Mouse (Mus musculus) forebrain, embryonic 15.5 days (tissue): ENCODE measurements around the gene Kat6b. TPM values are rescaled to one million over a fixed set of nuclear protein-coding genes. Genes with fewer than 3 reads are reported as not detected.

ENCODE experiments used
- ATAC-seq: fragments of 200-750 bp; cut with Nextera tagmentation; replicated peaks from 2 replicates; pipeline ENCODE4 v1.8.0; 2017; ENCODE audit warnings: mild to moderate bottlenecking, moderate TSS enrichment, moderate library complexity
- H3K27ac ChIP-seq: fragments of 300-500 bp; sonication (generic); replicated peaks from 2 replicates; pipeline ENCODE4 v1.5.1; 2015; ENCODE audit warnings: mild to moderate bottlenecking, inconsistent platforms
- H3K27me3 ChIP-seq: fragments of 300-500 bp; sonication (generic); 2 replicates; pipeline ENCODE4 v1.6.1; 2015; ENCODE audit warnings: inconsistent platforms
- H3K36me3 ChIP-seq: fragments of 300-500 bp; sonication (generic); 2 replicates; pipeline ENCODE4 v1.6.1; 2015; ENCODE audit warnings: mild to moderate bottlenecking, inconsistent platforms
- H3K4me1 ChIP-seq: fragments of 300-500 bp; sonication (generic); 2 replicates; pipeline ENCODE4 v1.6.1; 2015; ENCODE audit warnings: inconsistent platforms
- H3K4me2 ChIP-seq: fragments of 300-500 bp; sonication (generic); replicated peaks from 2 replicates; pipeline ENCODE4 v1.6.1; 2015; ENCODE audit warnings: mild to moderate bottlenecking, inconsistent platforms
- H3K4me3 ChIP-seq: fragments of 300-500 bp; sonication (generic); 2 replicates; pipeline ENCODE4 v1.5.1; 2015; ENCODE audit warnings: mild to moderate bottlenecking, inconsistent platforms
- H3K9ac ChIP-seq: fragments of 300-500 bp; sonication (generic); replicated peaks from 2 replicates; pipeline ENCODE4 v1.6.1; 2015; ENCODE audit warnings: mild to moderate bottlenecking, inconsistent platforms
- H3K9me3 ChIP-seq: fragments of 300-500 bp; sonication (generic); 2 replicates; pipeline ENCODE4 v1.6.1; 2016; ENCODE audit warnings: inconsistent platforms
- WGBS: fragments of 180-500 bp; shearing (Covaris S2); methylation state at CpG from one replicate; pipeline ENCODE4 v1.1.7; 2015; ENCODE audit warnings: mixed read lengths; 5-methylcytosine and 5-hydroxymethylcytosine counted together
- polyA plus RNA-seq: library from polyadenylated mRNA; unstranded; fragments of >200 nt; fragmentation: Nextera tagmentation; extraction: Ambion mirVana; gene quantifications from 2 replicates; pipeline ENCODE4 v1.2.1, GENCODE M21; 2015

Gene Kat6b
- polyA plus RNA-seq, 1 experiment from 2014 or later: 29.5 TPM

GRCm38 (mm10) chr14:21615853-21616252 lies 134.6 kb downstream of the Kat6b start:
- Histone ChIP-seq H3K9ac (no peak overlapping the region), H3K36me3 (peaks cover 12% of the 10 kb centered on the region; the same call in 1 of the 2 replicates), H3K4me2 (no peak overlapping the region), H3K9me3 (no peaks in the 10 kb centered on the region), H3K27ac (no peak overlapping the region), H3K27me3 (no peaks in the 10 kb centered on the region), H3K4me1 (peaks cover 21% of the 10 kb centered on the region), H3K4me3 (no peak overlapping the region)
- WGBS: 90% methylated on average over 2 of the region's 2 CpGs
- ATAC-seq: no peak

- peaks cover 12% of the 10 kb centered on the region; the same call in 1 of the 2 replicates for H3K36me3 ChIP-seq
- WGBS: 51% methylated on average over 4 of the region's 4 CpGs
- no peaks in the 10 kb centered on the region for H3K27me3 ChIP-seq
- no peak overlapping the region for H3K27ac ChIP-seq
- no peak overlapping the region for H3K4me3 ChIP-seq
- peaks cover 21% of the 10 kb centered on the region for H3K4me1 ChIP-seq
- no peaks in the 10 kb centered on the region for H3K9me3 ChIP-seq
- ATAC-seq: no peak
- no peak overlapping the region for H3K9ac ChIP-seq
- H3K4me2 ChIP-seq: no peak overlapping the region
Observed at GRCm38 (mm10) chr14:21617221-21617980, 136.2 kb downstream of the Kat6b start.

GRCm38 (mm10) chr14:21619951-21620350 lies 138.7 kb downstream of the Kat6b start:
- Histone ChIP-seq H3K9ac (no peak overlapping the region), H3K27ac (no peak overlapping the region), H3K4me2 (no peak overlapping the region), H3K4me3 (no peak overlapping the region), H3K36me3 (peaks cover 16% of the 10 kb centered on the region), H3K4me1 (0 out of 2 replicates have a peak, but pooled peaks cover 4% of the 10 kb centered on the region), H3K9me3 (no peaks in the 10 kb centered on the region), H3K27me3 (no peaks in the 10 kb centered on the region)
- ATAC-seq: no peak
- WGBS: 78% methylated on average over 7 of the region's 7 CpGs

- 94% methylated on average over 9 of the region's 9 CpGs for WGBS
- no peak for ATAC-seq
- no peaks in the 10 kb centered on the region for H3K4me1 ChIP-seq
- H3K9me3 ChIP-seq: no peaks in the 10 kb centered on the region
- no peak overlapping the region for H3K4me3 ChIP-seq
- no peak overlapping the region for H3K9ac ChIP-seq
- H3K27me3 ChIP-seq: no peaks in the 10 kb centered on the region
- no peak overlapping the region for H3K4me2 ChIP-seq
- H3K36me3 ChIP-seq: peaks cover 50% of the 10 kb centered on the region
- no peak overlapping the region for H3K27ac ChIP-seq
Observed at GRCm38 (mm10) chr14:21625946-21626345, 144.7 kb downstream of the Kat6b start.

GRCm38 (mm10) chr14:21631665-21632200 lies 150.5 kb downstream of the Kat6b start:
- ATAC-seq: no peak
- 45% methylated on average over 5 of the region's 5 CpGs for WGBS
- Histone ChIP-seq H3K27ac (peak overlapping the region; percentile 52), H3K4me3 (no peak overlapping the region), H3K36me3 (peaks cover 51% of the 10 kb centered on the region), H3K4me1 (peaks cover 4% of the 10 kb centered on the region; the same call in 1 of the 2 replicates), H3K9me3 (no peaks in the 10 kb centered on the region), H3K9ac (no peak overlapping the region), H3K27me3 (no peaks in the 10 kb centered on the region), H3K4me2 (no peak overlapping the region)

GRCm38 (mm10) chr14:21636548-21636947 lies 155.3 kb downstream of the Kat6b start:
- no peak overlapping the region for H3K4me2 ChIP-seq
- no peak overlapping the region for H3K4me3 ChIP-seq
- WGBS: 71% methylated on average over 6 of the region's 6 CpGs
- H3K27ac ChIP-seq: no peak overlapping the region
- H3K9ac ChIP-seq: no peak overlapping the region
- H3K4me1 ChIP-seq: peaks cover 3% of the 10 kb centered on the region; the same call in 1 of the 2 replicates
- H3K36me3 ChIP-seq: peaks cover 40% of the 10 kb centered on the region
- no peaks in the 10 kb centered on the region for H3K27me3 ChIP-seq
- H3K9me3 ChIP-seq: no peaks in the 10 kb centered on the region
- ATAC-seq: no peak

GRCm38 (mm10) chr14:21640806-21641435 lies 159.7 kb downstream of the Kat6b start:
- Histone ChIP-seq H3K27me3 (no peaks in the 10 kb centered on the region), H3K9ac (no peak overlapping the region), H3K4me3 (no peak overlapping the region), H3K4me2 (no peak overlapping the region), H3K27ac (no peak overlapping the region; the same call in 1 of the 2 replicates), H3K4me1 (no peaks in the 10 kb centered on the region), H3K9me3 (no peaks in the 10 kb centered on the region), H3K36me3 (peaks cover 36% of the 10 kb centered on the region)
- 82% methylated on average over 4 of the region's 4 CpGs for WGBS
- ATAC-seq: no peak

- ATAC-seq: no peak
- WGBS: 84% methylated on average over 2 of the region's 2 CpGs
Observed at GRCm38 (mm10) chr14:21653813-21654212, 172.6 kb downstream of the Kat6b start.

GRCm38 (mm10) chr14:21659155-21659554 lies 177.9 kb downstream of the Kat6b start:
- H3K4me1 ChIP-seq: peaks cover 37% of the 10 kb centered on the region
- H3K36me3 ChIP-seq: peaks cover 33% of the 10 kb centered on the region
- no peaks in the 10 kb centered on the region for H3K27me3 ChIP-seq
- H3K27ac ChIP-seq: peak overlapping the region; percentile 60
- no peak overlapping the region for H3K4me2 ChIP-seq
- peak; percentile 57 for ATAC-seq
- no peak overlapping the region for H3K4me3 ChIP-seq
- H3K9ac ChIP-seq: no peak overlapping the region
- H3K9me3 ChIP-seq: no peaks in the 10 kb centered on the region
- 46% methylated on average over 13 of the region's 13 CpGs for WGBS

More at GRCm38 (mm10) chr14:21653813-21654212, 172.6 kb downstream of the Kat6b start:
- Histone ChIP-seq H3K4me3 (no peak overlapping the region), H3K27me3 (no peaks in the 10 kb centered on the region), H3K36me3 (peaks cover 11% of the 10 kb centered on the region), H3K4me2 (no peak overlapping the region), H3K9me3 (no peaks in the 10 kb centered on the region), H3K4me1 (peaks cover 26% of the 10 kb centered on the region), H3K27ac (no peak overlapping the region), H3K9ac (no peak overlapping the region)

GRCm38 (mm10) chr14:21659652-21660051 lies 178.4 kb downstream of the Kat6b start:
- Histone ChIP-seq H3K9ac (no peak overlapping the region), H3K27me3 (no peaks in the 10 kb centered on the region), H3K4me2 (no peak overlapping the region), H3K27ac (peak overlapping the region; percentile 60), H3K36me3 (peaks cover 35% of the 10 kb centered on the region), H3K9me3 (no peaks in the 10 kb centered on the region), H3K4me1 (peaks cover 37% of the 10 kb centered on the region), H3K4me3 (no peak overlapping the region)
- peak; percentile 89 for ATAC-seq
- WGBS: 15% methylated on average over 5 of the region's 5 CpGs

GRCm38 (mm10) chr14:21662465-21663142 lies 181.4 kb downstream of the Kat6b start:
- no peak overlapping the region for H3K4me3 ChIP-seq
- H3K9me3 ChIP-seq: no peaks in the 10 kb centered on the region
- no peak overlapping the region for H3K27ac ChIP-seq
- H3K4me2 ChIP-seq: no peak overlapping the region
- no peak for ATAC-seq
- 77% methylated on average over 8 of the region's 8 CpGs for WGBS
- no peak overlapping the region for H3K9ac ChIP-seq
- H3K36me3 ChIP-seq: peaks cover 56% of the 10 kb centered on the region
- H3K27me3 ChIP-seq: no peaks in the 10 kb centered on the region
- peaks cover 21% of the 10 kb centered on the region for H3K4me1 ChIP-seq

GRCm38 (mm10) chr14:21669218-21669617 lies 188.0 kb downstream of the Kat6b start:
- WGBS: 89% methylated on average over 11 of the region's 11 CpGs
- Histone ChIP-seq H3K36me3 (peaks cover 52% of the 10 kb centered on the region), H3K27ac (no peak overlapping the region), H3K4me1 (peaks cover 5% of the 10 kb centered on the region; the same call in 1 of the 2 replicates), H3K27me3 (no peaks in the 10 kb centered on the region), H3K4me2 (no peak overlapping the region), H3K9me3 (no peaks in the 10 kb centered on the region), H3K9ac (no peak overlapping the region), H3K4me3 (no peak overlapping the region)
- ATAC-seq: no peak
